In the genomic region with DNA sequence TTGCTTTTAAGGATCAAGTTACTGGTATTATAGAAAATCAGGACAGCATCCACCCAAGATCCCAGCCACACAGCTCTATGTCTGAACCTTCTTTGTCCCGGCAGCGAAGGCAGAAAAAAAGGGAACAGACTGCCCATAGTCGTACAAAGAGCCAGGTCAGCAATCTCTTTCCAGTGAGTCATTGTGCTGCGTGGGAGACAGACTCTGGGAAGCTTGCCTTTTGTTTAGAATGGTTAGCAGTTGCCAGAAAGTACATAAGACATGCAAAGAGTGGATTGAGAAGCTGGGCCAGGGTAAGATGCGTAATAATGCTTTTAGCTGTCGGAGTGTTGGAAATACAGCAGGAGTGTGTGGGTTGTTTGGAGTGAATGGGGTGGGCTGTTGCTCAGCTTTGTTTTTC, we compare ENCODE assay signal across 10 mouse cellular contexts. TPM values are rescaled to one million over a fixed set of nuclear protein-coding genes. Genes with fewer than 3 reads are reported as not detected.
A peak's percentile ranks its signal among the peaks of the same experiment; 100 is the strongest.
DNase-seq lines count a peak whose midpoint lies in the region; ATAC-seq lines count a peak whose summit lies in the region.
"Had no signal": no experiment of that assay in that cellular context is flagged by ENCODE, and none has a peak within 500 bp of the region (broad histone marks: within the 10 kb centered on the region; RNA-seq: fewer than 3 reads in every experiment).

No protein-coding gene starts in this region.

- H3K4me3 ChIP-seq in forebrain, embryonic 12.5 days (replicated peaks): no peak overlapping the region
- H3K4me3 ChIP-seq in forebrain, embryonic 11.5 days (ENCODE audit: low read depth, low read length): no peak overlapping the region
- H3K4me3 ChIP-seq: erythroblast, embryonic 14.5 days had no signal

- H3K9ac ChIP-seq in forebrain, embryonic 12.5 days: no peak overlapping the region
- H3K9ac ChIP-seq in forebrain, embryonic 11.5 days (ENCODE audit: low read length): no peak overlapping the region

- DNase-seq in forebrain, embryonic 11.5 days (ENCODE audit: low spot score): no peak
- peak; percentile 18 for DNase-seq in 3134 (ENCODE audit: extremely low read depth, insufficient read length, low spot score)
- peak; percentile 97 for DNase-seq in fibroblast of lung, adult 2 months (ENCODE audit: low read depth)
- peak; percentile 44 for DNase-seq in kidney, postnatal 10 days
- DNase-seq in lung, postnatal 36 days: peak; percentile 46
- DNase-seq in thymus, postnatal 14 days: no peak
- DNase-seq in gastrocnemius, adult 8-10 months (ENCODE audit: low spot score in 2 of 2): no peak

- no peak overlapping the region for H3K4me2 ChIP-seq in forebrain, embryonic 12.5 days
- H3K4me2 ChIP-seq in forebrain, embryonic 11.5 days (ENCODE audit: low read depth, low read length, severe bottlenecking): no peak overlapping the region

- WGBS in forebrain, embryonic 12.5 days: 63% methylated on average over 6 of the region's 6 CpGs
- 69% methylated on average over 6 of the region's 6 CpGs for WGBS in forebrain, embryonic 11.5 days

- peaks cover 42% of the 10 kb centered on the region for H3K36me3 ChIP-seq in forebrain, embryonic 12.5 days (replicated peaks)
- peaks cover 2% of the 10 kb centered on the region; the same call in 1 of the 2 replicates for H3K36me3 ChIP-seq in forebrain, embryonic 11.5 days (ENCODE audit: control insufficient read depth, insufficient read depth, low read length)

- no peaks in the 10 kb centered on the region for H3K9me3 ChIP-seq in forebrain, embryonic 12.5 days
- H3K9me3 ChIP-seq in forebrain, embryonic 11.5 days (ENCODE audit: control insufficient read depth, low read length): no peaks in the 10 kb centered on the region
- H3K9me3 ChIP-seq: G1E had no signal

- H3K4me1 ChIP-seq in forebrain, embryonic 12.5 days: 0 out of 2 replicates have a peak, but pooled peaks cover 3% of the 10 kb centered on the region
- H3K4me1 ChIP-seq in forebrain, embryonic 11.5 days (replicated peaks; ENCODE audit: control insufficient read depth, insufficient read depth, low read length): no peaks in the 10 kb centered on the region

- no peak for ATAC-seq in forebrain, embryonic 12.5 days (ENCODE audit: low FRiP score)
- ATAC-seq in forebrain, embryonic 11.5 days (replicated peaks; ENCODE audit: low FRiP score): no peak

- H3K27ac ChIP-seq in forebrain, embryonic 12.5 days: 0 out of 2 replicates have a peak overlapping the region, but pooled peaks have one; percentile 31
- no peak overlapping the region for H3K27ac ChIP-seq in forebrain, embryonic 11.5 days (ENCODE audit: low read depth, low read length)

- no peaks in the 10 kb centered on the region for H3K27me3 ChIP-seq in forebrain, embryonic 12.5 days
- H3K27me3 ChIP-seq in forebrain, embryonic 11.5 days (ENCODE audit: control insufficient read depth, insufficient read depth, low read length): no peaks in the 10 kb centered on the region

RNA-seq across cellular contexts. Expression of a gene that starts 23.0 kb away (rescaled TPM):
- 22.9 and 23.2 TPM in 2 replicates for polyA plus RNA-seq in forebrain, embryonic 12.5 days (2016; fragmentation: Nextera tagmentation; extraction: Ambion mirVana)
- polyA plus RNA-seq in forebrain, embryonic 11.5 days (2014; fragmentation: Nextera tagmentation; extraction: Ambion mirVana): 22.4 and 24.4 TPM in 2 replicates
- total RNA-seq in gastrocnemius, adult 8-10 months (2022): 1 to 10 TPM; 3.5 to 4.5 (median 4.0) TPM

RNA-seq across cellular contexts. Expression of a gene that starts 27.0 kb away (rescaled TPM):
- polyA plus RNA-seq in forebrain, embryonic 12.5 days (2016; fragmentation: Nextera tagmentation; extraction: Ambion mirVana): 60.5 and 66.0 TPM in 2 replicates
- 61.3 and 63.5 TPM in 2 replicates for polyA plus RNA-seq in forebrain, embryonic 11.5 days (2014; fragmentation: Nextera tagmentation; extraction: Ambion mirVana)
- total RNA-seq in gastrocnemius, adult 8-10 months (2022): 10 to 100 TPM; 10.6 to 12.5 (median 11.8) TPM

RNA-seq across cellular contexts. Expression of a gene that starts 27.3 kb away (rescaled TPM):
- 262 and 276 TPM in 2 replicates for polyA plus RNA-seq in forebrain, embryonic 12.5 days (2016; fragmentation: Nextera tagmentation; extraction: Ambion mirVana)
- 224 and 251 TPM in 2 replicates for polyA plus RNA-seq in forebrain, embryonic 11.5 days (2014; fragmentation: Nextera tagmentation; extraction: Ambion mirVana)
- 100 to 1,000 TPM; 121 to 132 (median 130) TPM for total RNA-seq in gastrocnemius, adult 8-10 months (2022)

RNA-seq across cellular contexts. Expression of a gene that starts 31.1 kb away (rescaled TPM):
- polyA plus RNA-seq in forebrain, embryonic 12.5 days (2016; fragmentation: Nextera tagmentation; extraction: Ambion mirVana): not detected in 2 replicates
- not detected in 2 replicates for polyA plus RNA-seq in forebrain, embryonic 11.5 days (2014; fragmentation: Nextera tagmentation; extraction: Ambion mirVana)
- under 1 TPM in 1 of 4 experiments, not detected in 3; 0.11 TPM for total RNA-seq in gastrocnemius, adult 8-10 months (2022)
- total RNA-seq: G1E had no signal
- polyA plus RNA-seq: erythroblast, embryonic 14.5 days; G1E had no signal

RNA-seq across cellular contexts. Expression of a gene that starts 44.7 kb away (rescaled TPM):
- 176 and 189 TPM in 2 replicates for polyA plus RNA-seq in forebrain, embryonic 12.5 days (2016; fragmentation: Nextera tagmentation; extraction: Ambion mirVana)
- polyA plus RNA-seq in forebrain, embryonic 11.5 days (2014; fragmentation: Nextera tagmentation; extraction: Ambion mirVana): 135 and 136 TPM in 2 replicates
- total RNA-seq in gastrocnemius, adult 8-10 months (2022): 10 to 100 TPM; 38.3 to 45.6 (median 39.8) TPM

Comparison
In these comparisons a context has a peak if more than half of its experiments do, and no peak if none do; other contexts are left out.
1. DNase-seq: peak in 3134 (single experiment), fibroblast of lung, adult 2 months (single experiment), kidney, postnatal 10 days (single experiment) and lung, postnatal 36 days (single experiment); none in forebrain, embryonic 11.5 days (single experiment), thymus, postnatal 14 days (single experiment) and gastrocnemius, adult 8-10 months (0 of 2).